Mouse (Mus musculus) kidney, postnatal 25 days (tissue): ENCODE data around the gene Wfdc12.

ENCODE experiments used
- DNase-seq, 2 experiments: peaks; one replicate each; pipeline ENCODE4 v3.0.0; 2021; ENCODE audit warnings: mixed read lengths in 2 of 2

Gene Wfdc12

GRCm38 (mm10) chr2:164190576-164190975, at the start of gene Wfdc12:
Gene Wfdc12 (minus strand): TSS chr2:164190608.
- DNase-seq = peak in 1 of 2 experiments; percentile 26

- no peak for DNase-seq
Measured at GRCm38 (mm10) chr2:164238366-164238765, 48.0 kb upstream of the Wfdc12 start, which contains the start of gene Svs2. Gene Svs2 (minus strand): TSS chr2:164238466.

- DNase-seq = no peak
Measured at GRCm38 (mm10) chr2:164232671-164233070, 42.3 kb upstream of the Wfdc12 start.

- no peak for DNase-seq
Measured at GRCm38 (mm10) chr2:164228361-164229070, 38.1 kb upstream of the Wfdc12 start.

- no peak for DNase-seq
Measured at GRCm38 (mm10) chr2:164221522-164221921, 31.1 kb upstream of the Wfdc12 start, which contains the start of gene Wfdc15b. Gene Wfdc15b (minus strand): TSS chr2:164221660.

- no peak for DNase-seq
Measured at GRCm38 (mm10) chr2:164219295-164219694, 28.9 kb upstream of the Wfdc12 start.

GRCm38 (mm10) chr2:164212711-164213110, 22.3 kb upstream of the Wfdc12 start:
- DNase-seq = no peak

- no peak for DNase-seq
Measured at GRCm38 (mm10) chr2:164210892-164211291, 20.5 kb upstream of the Wfdc12 start.

- no peak for DNase-seq
Measured at GRCm38 (mm10) chr2:164206676-164207075, 16.3 kb upstream of the Wfdc12 start.

GRCm38 (mm10) chr2:164206011-164206410, 15.6 kb upstream of the Wfdc12 start:
- DNase-seq = peak; percentile 33 to 83

- peak in 1 of 2 experiments; percentile 16 for DNase-seq
Measured at GRCm38 (mm10) chr2:164199626-164200327, 9.4 kb upstream of the Wfdc12 start, which contains the start of gene Wfdc15a. Gene Wfdc15a (minus strand): TSS chr2:164200130.

- peak in 1 of 2 experiments; percentile 10 for DNase-seq
Measured at GRCm38 (mm10) chr2:164196700-164196990, 6.2 kb upstream of the Wfdc12 start.

GRCm38 (mm10) chr2:164195971-164196699, 5.7 kb upstream of the Wfdc12 start:
- DNase-seq = peak in 1 of 2 experiments; percentile 6

GRCm38 (mm10) chr2:164194959-164195630, 4.7 kb upstream of the Wfdc12 start:
- DNase-seq = peak in 1 of 2 experiments; percentile 8

GRCm38 (mm10) chr2:164192279-164192678, 1.9 kb upstream of the Wfdc12 start:
- no peak for DNase-seq

- DNase-seq = peak in 1 of 2 experiments; percentile 18
Measured at GRCm38 (mm10) chr2:164188722-164189121, 1.7 kb downstream of the Wfdc12 start.

- DNase-seq = peak in 1 of 2 experiments; percentile 29
Measured at GRCm38 (mm10) chr2:164184145-164184719, 6.2 kb downstream of the Wfdc12 start.

- peak in 1 of 2 experiments; percentile 60 for DNase-seq
Measured at GRCm38 (mm10) chr2:164183340-164183739, 7.1 kb downstream of the Wfdc12 start.

GRCm38 (mm10) chr2:164182692-164183255, 7.6 kb downstream of the Wfdc12 start, which contains the start of gene Wfdc5:
Gene Wfdc5 (minus strand): TSS chr2:164182742.
- DNase-seq = peak in 1 of 2 experiments; percentile 16

- peak in 1 of 2 experiments; percentile 26 for DNase-seq
Measured at GRCm38 (mm10) chr2:164180770-164181169, 9.6 kb downstream of the Wfdc12 start.

GRCm38 (mm10) chr2:164180124-164180523, 10.3 kb downstream of the Wfdc12 start:
- peak; percentile 37 to 64 for DNase-seq

GRCm38 (mm10) chr2:164177831-164178230, 12.6 kb downstream of the Wfdc12 start:
- peak in 1 of 2 experiments; percentile 21 for DNase-seq
